Mouse (Mus musculus): ENCODE measurements around the gene Fam89b. TPM values are rescaled to one million over a fixed set of nuclear protein-coding genes. Genes with fewer than 3 reads are reported as not detected.

The Fam89b gene
- total RNA-seq, 2 experiments from 2014 or later: 44.0 to 47.7 TPM

GRCm38 (mm10) chr19:5713730-5714129 is 15.7 kb downstream of the Fam89b start:
- intact Hi-C loops (cut with DNase I): loop anchor here (1.0 kb wide), 1 partner anchor 13 kb away; the partner anchor contains the start of gene Ehbp1l1
- peak; percentile 88 to 89 for DNase-seq

- intact Hi-C loops (cut with DNase I): no loop called here
- no peak for DNase-seq
Measured at GRCm38 (mm10) chr19:5713255-5713654, 16.2 kb downstream of the Fam89b start.

GRCm38 (mm10) chr19:5711907-5712460 is 17.5 kb downstream of the Fam89b start:
- DNase-seq: no peak
- intact Hi-C loops (cut with DNase I): loop anchor here (1.0 kb wide), 2 partner anchors 16 to 68 kb away; no protein-coding TSS in a partner anchor

- intact Hi-C loops (cut with DNase I): loop anchor here (1.0 kb wide), 2 partner anchors 17 to 69 kb away; no protein-coding TSS in a partner anchor
- peak; percentile 72 to 82 for DNase-seq
Measured at GRCm38 (mm10) chr19:5711218-5711617, 18.2 kb downstream of the Fam89b start.

GRCm38 (mm10) chr19:5710581-5710980 is 18.9 kb downstream of the Fam89b start:
- no peak for DNase-seq
- intact Hi-C loops (cut with DNase I): no loop called here

GRCm38 (mm10) chr19:5710068-5710467 is 19.4 kb downstream of the Fam89b start:
- intact Hi-C loops (cut with DNase I): no loop called here
- DNase-seq: no peak

- DNase-seq: peak in 1 of 2 experiments; percentile 67
Measured at GRCm38 (mm10) chr19:5704801-5705571, 24.5 kb downstream of the Fam89b start.

GRCm38 (mm10) chr19:5704163-5704800 is 25.2 kb downstream of the Fam89b start, which contains the start of gene Kcnk7:
Gene Kcnk7 (plus strand): TSS chr19:5704367.
- no peak for DNase-seq
- intact Hi-C loops (cut with DNase I): no loop called here

More at GRCm38 (mm10) chr19:5704801-5705571, 24.5 kb downstream of the Fam89b start:
- intact Hi-C loops (cut with DNase I): no loop called here

GRCm38 (mm10) chr19:5695849-5696462 is 33.5 kb downstream of the Fam89b start:
- no peak for DNase-seq
- intact Hi-C loops (cut with DNase I): no loop called here

GRCm38 (mm10) chr19:5693801-5694200 is 35.7 kb downstream of the Fam89b start:
- DNase-seq: no peak
- intact Hi-C loops (cut with DNase I): loop anchor here (2.0 to 5.0 kb wide), 3 partner anchors 31 to 158 kb away; partner anchors contain the start of genes Scyl1 and Sipa1

- intact Hi-C loops (cut with DNase I): loop anchor here (1.0 to 5.0 kb wide), 4 partner anchors 30 to 159 kb away; partner anchors contain the start of genes Scyl1 and Sipa1
Measured at GRCm38 (mm10) chr19:5692913-5693396, 36.5 kb downstream of the Fam89b start.

GRCm38 (mm10) chr19:5692086-5692912 is 37.2 kb downstream of the Fam89b start:
- intact Hi-C loops (cut with DNase I): loop anchor here (1.0 to 5.0 kb wide), 4 partner anchors 29 to 160 kb away; partner anchors contain the start of genes Scyl1 and Sipa1
- peak; percentile 79 to 80 for DNase-seq

More at GRCm38 (mm10) chr19:5692913-5693396, 36.5 kb downstream of the Fam89b start:
- peak in 1 of 2 experiments; percentile 53 for DNase-seq

- peak in 1 of 2 experiments; percentile 47 for DNase-seq
- intact Hi-C loops (cut with DNase I): loop anchor here (5.0 kb wide), 2 partner anchors 81 to 161 kb away; partner anchors contain the start of gene Scyl1
Measured at GRCm38 (mm10) chr19:5691601-5692000, 37.9 kb downstream of the Fam89b start.

GRCm38 (mm10) chr19:5690343-5690735 is 39.1 kb downstream of the Fam89b start:
- DNase-seq: peak in 1 of 2 experiments; percentile 32
- intact Hi-C loops (cut with DNase I): loop anchor here (5.0 kb wide), 2 partner anchors 82 to 162 kb away; partner anchors contain the start of gene Scyl1

- intact Hi-C loops (cut with DNase I): loop anchor here (2.0 to 5.0 kb wide), 3 partner anchors 83 to 199 kb away; partner anchors contain the start of genes Cfl1 and Scyl1
- DNase-seq: peak; percentile 91 to 93
Measured at GRCm38 (mm10) chr19:5689565-5690342, 39.7 kb downstream of the Fam89b start.

GRCm38 (mm10) chr19:5689088-5689428 is 40.4 kb downstream of the Fam89b start:
- intact Hi-C loops (cut with DNase I): loop anchor here (2.0 kb wide), 1 partner anchor 198 kb away; the partner anchor contains the start of gene Cfl1
- no peak for DNase-seq

GRCm38 (mm10) chr19:5688200-5689087 is 41.0 kb downstream of the Fam89b start, which contains the start of the genes Map3k11 and Pcnx3:
Gene Map3k11 (plus strand): TSS chr19:5688742.
Gene Pcnx3 (minus strand): TSS chr19:5688908.
- intact Hi-C loops (cut with DNase I): loop anchor here (2.0 kb wide), 1 partner anchor 198 kb away; the partner anchor contains the start of gene Cfl1
- DNase-seq: peak; percentile 97 to 98
